Mouse (Mus musculus) heart, embryonic 11.5 days (tissue): ENCODE data around the gene Dpy30. TPM values are rescaled to one million over a fixed set of nuclear protein-coding genes. Genes with fewer than 3 reads are reported as not detected.

ENCODE experiments used
- polyA plus RNA-seq: library from polyadenylated mRNA; unstranded; fragments of >200 nt; fragmentation: Nextera tagmentation; extraction: Ambion mirVana; gene quantifications from 2 replicates; pipeline ENCODE4 v1.2.1, GENCODE M21; 2014

Dpy30 gene
- polyA plus RNA-seq, 1 experiment from 2014 or later = 209 TPM

Other genes with a start within 250 kb of the Dpy30 start
- gene Memo1, start 28.4 kb downstream of the Dpy30 start, polyA plus RNA-seq = 79.6 and 85.3 TPM in 2 replicates
- 16.2 and 17.5 TPM in 2 replicates for gene Spast, start 15.0 kb upstream of the Dpy30 start, polyA plus RNA-seq
- 26.6 and 27.9 TPM in 2 replicates for gene Slc30a6, start 71.7 kb upstream of the Dpy30 start, polyA plus RNA-seq
- gene Nlrc4, start 135.2 kb upstream of the Dpy30 start, polyA plus RNA-seq = 0.17 TPM in 2 replicates
- 43.2 and 52.2 TPM in 2 replicates for gene Yipf4, start 165.5 kb upstream of the Dpy30 start, polyA plus RNA-seq
- gene Birc6, start 204.4 kb upstream of the Dpy30 start, polyA plus RNA-seq = 70.4 and 84.8 TPM in 2 replicates